Mouse (Mus musculus): Measurements from ENCODE around the gene Fkbp5.

- TF ChIP-seq CTCF (IDR thresholded peaks at IDR 0.05) (no peak), EP300 (IDR thresholded peaks at IDR 0.05) (no peak)
These were observed 18.1 kb downstream of the Fkbp5 start for GRCm38 (mm10) chr17:28499190-28499589.
